Mouse (Mus musculus) layer of hippocampus, postnatal 14 days (tissue): ENCODE measurements around the gene Fibp. TPM values are rescaled to one million over a fixed set of nuclear protein-coding genes. Genes with fewer than 3 reads are reported as not detected.
A peak's percentile ranks its signal among the peaks of the same experiment; 100 is the strongest.
"Not testable (repeated sequence)": the region's sequence is repeated elsewhere in the genome, so short reads cannot be mapped to it uniquely, and the experiment has no call there.

Experiments
- DNase-seq, 2 experiments: peaks; one replicate each; pipeline ENCODE4 v3.0.0; 2021 to 2022; ENCODE audit warnings: low spot score in 2 of 2, mixed read lengths in 1 of 2
- total RNA-seq, 2 experiments: library from RNA; stranded (reverse); gene quantifications; 2 replicates each; pipeline ENCODE4 v1.2.3; 2021

Gene Fibp
- total RNA-seq, 2 experiments from 2014 or later, result 96.3 to 101 TPM

DNA sequence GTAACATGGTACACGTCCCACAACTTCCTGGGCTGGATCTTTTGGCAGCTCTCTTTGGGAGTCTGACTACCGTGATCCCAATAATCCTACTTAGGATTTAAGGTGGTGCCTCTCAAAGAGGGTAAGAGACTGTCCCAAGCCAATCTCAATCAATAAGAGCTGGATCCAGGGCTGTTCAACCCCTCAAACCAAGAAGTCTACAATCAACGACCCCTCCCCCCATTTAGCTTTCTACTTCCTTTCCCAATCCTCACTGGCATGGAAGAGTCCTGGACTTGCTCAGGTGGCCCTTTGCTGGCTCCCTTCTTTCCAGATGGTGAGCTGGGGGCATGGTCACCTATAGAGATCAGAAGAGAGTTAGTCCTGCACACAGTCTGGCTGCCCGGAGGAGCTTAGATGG lies 26.4 kb downstream of the Fibp start:
- no peak for DNase-seq

DNA sequence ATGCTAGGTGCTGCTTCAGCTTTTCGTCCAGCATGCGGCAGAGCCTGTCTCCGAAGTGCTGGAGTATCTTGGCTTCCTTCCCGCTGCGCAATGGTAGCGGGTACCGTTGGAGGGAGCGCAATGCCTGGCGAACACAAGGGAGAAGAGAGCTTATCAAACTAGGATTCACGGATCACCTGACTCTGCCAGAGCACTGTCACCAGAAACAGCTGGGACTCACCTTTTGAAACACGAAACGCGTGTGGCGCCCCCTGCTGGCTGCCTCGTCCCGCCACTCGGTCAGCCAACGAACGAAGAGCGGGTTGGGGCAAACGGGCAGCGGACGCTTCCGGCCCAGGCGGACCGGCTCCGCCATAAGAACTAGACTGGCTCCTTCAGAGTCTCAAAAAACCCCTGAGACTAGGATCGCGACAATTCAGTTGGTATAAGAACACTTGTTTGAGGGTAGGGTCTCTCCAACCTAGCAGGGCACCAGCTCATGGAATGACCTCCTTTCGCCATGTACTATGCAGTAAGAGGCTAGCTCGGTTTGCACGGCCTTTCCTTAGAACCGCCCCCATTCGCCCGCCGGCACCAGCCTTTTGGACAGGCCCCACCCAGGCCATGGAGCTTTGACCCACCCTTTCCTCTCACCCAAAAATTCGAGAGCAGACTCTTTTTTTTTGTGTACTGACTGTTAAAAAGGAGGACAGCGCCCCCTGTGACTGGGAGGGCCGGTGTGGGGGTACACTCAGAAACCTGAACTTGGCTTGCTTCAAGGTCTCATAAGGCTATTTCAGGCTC lies 27.5 kb downstream of the Fibp start, which contains the start of gene Mus81:
Gene Mus81 (minus strand): TSS at position 635 of the 783 bp plus-strand sequence.
- DNase-seq, result peak; percentile 92 to 97

DNA sequence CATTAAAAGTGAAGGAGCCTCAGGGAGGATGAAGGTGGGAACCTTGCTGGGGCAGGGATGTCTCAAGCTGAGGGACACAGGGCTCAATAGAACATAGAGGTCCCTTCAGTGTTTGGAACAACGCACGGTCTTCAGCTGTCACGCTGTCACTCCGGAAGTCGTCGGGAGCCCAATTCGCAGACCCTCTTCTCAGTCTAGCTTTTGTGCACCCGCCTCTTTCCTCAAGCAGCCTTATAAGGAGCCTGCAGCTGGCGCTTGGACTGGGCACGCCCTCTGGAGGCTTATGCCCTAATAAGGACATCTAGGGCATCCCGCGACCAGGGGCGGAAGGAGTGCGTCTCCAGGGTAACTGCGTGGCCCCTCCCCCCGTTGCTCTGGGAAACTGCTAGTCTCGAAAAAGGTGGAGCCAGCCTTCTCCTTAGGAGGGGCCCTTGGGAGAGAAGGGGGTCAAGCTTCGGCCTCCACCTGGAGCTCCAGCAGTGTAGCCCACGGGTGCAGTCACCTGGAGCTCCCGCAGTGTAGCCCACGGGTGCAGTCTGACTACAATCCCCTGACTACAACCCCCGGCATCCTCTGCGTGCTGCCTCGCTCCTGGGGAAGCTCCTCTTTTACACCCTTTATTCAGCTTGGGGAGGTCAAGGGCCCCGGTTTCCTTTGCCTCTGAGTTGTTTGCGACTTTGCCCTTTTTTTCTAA lies 28.6 kb downstream of the Fibp start:
- DNase-seq, result peak; percentile 98

DNA sequence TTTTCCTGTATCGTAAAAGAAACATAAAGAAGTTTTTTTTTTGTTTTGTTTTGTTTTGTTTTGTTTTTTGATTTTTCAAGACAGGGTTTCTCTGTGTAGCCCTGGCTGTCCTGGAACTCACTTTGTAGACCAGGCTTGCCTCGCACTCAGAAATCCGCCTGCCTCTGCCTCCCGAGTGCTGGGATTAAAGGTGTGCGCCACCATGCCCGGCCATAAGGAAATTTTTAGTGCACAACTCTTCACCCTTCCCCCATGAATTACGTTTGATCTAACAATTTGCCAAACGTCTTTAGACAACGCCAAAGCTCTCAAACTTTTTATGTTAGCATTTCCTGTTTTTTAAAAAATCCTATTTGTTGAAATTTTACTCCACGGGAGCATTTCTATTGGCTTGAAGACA lies 29.3 kb downstream of the Fibp start:
- not testable (repeated sequence) for DNase-seq

DNA sequence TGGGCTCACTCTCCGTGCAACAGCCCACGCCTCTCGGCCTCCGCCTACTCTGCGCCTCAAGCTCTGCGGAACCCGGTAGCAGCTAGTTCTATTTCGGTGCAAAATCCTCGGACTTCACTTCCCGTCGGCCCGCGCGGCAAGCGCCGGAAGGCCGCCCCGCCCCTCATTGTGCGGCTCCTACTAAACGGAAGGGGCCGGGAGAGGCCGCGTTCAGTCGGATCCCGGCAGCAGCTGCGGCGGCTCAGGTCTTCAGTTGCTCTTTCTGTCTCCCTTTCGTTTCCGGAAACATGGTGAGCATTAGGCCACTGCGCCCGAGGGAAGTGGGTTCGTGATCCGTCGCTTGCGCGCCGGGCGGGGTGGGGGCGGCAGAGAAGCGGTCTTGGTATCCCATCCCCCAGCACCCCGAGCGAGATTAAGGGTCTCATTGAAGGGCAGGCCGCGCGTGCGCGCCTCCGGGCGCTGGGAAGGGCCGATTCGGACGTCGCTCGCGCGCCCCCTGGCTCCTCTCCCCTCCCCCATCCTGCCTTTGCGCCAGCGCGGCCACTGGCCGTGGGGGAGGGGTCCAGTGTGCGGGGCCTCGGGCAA lies 30.0 kb downstream of the Fibp start, which contains the start of gene Cfl1:
Gene Cfl1 (plus strand): TSS at position 143 of the 585 bp plus-strand sequence.
- DNase-seq, result peak; percentile 93 to 95

DNA sequence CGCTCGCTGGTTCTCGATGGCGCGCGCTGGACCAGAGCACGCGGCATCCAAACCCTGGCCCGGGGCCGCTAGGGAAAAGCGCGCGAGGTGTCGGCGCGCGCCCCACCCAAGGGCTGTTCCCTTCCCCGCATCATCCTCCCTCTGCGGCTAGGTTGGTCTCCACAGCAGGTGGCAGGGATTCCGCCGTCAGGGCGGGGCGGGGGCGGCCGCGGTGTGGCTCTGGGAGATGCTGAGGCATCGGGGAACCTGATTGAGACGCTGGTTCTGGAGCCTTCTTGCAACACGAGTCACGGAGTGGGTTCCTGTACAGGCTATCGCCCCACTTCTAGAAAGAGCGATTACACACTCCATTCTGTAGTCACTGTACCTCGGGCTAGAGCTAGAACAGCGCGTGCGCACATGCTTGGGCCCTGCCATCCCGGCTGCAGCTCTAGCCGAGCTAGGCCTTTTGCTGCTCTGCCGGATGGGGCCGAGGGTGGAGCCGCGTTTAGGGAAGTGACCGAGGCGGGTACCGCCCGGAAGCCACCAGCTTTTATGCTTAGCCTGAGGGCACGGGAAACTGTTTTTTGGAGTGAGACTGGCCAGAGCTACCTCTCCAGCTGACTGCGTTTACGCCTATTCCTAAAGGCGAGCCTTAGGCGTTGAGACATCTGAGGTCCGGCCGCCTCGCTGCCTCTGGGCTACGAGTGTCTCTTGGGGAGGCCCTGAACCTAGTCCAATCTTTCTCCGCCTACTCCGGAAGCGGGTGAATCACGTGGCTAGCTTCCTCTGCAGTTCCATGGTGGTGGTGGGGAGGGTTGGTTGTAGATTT lies 30.7 kb downstream of the Fibp start:
- DNase-seq, result peak; percentile 79 to 83

DNA sequence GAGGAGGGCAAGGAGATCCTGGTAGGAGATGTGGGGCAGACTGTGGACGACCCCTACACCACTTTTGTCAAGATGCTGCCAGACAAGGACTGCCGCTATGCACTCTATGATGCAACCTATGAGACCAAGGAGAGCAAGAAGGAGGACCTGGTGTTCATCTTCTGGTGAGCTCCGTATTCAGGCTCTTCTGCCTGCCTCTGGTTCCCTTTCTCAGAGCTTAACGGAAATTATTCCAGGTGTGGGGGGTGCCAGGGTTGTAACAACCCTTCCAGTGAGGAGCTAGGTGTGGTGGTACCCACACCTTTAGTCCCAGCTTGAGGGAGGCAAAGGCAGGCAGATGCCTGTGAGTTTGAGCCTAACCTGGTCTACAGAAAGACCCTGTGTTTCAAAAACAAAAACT lies 32.2 kb downstream of the Fibp start:
- no peak for DNase-seq

DNA sequence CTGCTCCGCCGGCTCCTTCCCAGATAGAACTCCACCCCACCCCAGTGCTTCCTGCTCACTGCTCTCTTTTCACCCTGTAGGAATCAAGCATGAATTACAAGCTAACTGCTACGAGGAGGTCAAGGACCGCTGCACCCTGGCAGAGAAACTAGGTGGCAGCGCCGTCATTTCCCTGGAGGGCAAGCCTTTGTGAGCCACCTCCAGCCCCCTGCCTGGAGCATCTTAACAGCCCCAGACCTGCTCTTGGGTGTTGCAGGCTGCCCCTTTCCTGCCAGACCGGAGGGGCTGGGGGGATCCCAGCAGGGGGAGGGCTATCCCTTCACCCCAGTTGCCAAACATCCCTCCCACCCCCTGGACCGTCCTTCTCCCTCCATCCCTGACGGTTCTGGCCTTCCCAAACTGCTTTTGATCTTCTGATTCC lies 32.9 kb downstream of the Fibp start:
- DNase-seq, result not testable (repeated sequence)

DNA sequence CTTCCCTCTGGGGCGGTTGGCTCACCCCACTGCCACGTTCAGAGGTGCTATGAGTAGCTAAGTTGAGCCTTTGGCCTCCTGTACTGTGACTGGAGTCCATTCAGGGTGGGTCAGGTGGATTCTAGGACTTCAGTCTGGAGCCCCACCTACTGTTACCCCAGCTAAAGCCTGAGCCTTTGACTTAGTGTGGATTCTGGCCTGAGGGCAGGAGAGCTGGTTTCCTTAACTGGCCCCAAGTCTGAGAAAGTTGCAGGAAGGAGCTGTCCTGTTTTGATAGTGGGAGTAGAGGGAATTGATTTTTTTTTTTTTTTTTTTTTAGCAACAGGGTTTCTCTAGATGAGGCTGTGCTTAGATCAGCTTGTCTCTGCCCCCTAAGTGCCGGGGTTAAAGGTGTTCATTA lies 33.9 kb downstream of the Fibp start:
- DNase-seq, result no peak

DNA sequence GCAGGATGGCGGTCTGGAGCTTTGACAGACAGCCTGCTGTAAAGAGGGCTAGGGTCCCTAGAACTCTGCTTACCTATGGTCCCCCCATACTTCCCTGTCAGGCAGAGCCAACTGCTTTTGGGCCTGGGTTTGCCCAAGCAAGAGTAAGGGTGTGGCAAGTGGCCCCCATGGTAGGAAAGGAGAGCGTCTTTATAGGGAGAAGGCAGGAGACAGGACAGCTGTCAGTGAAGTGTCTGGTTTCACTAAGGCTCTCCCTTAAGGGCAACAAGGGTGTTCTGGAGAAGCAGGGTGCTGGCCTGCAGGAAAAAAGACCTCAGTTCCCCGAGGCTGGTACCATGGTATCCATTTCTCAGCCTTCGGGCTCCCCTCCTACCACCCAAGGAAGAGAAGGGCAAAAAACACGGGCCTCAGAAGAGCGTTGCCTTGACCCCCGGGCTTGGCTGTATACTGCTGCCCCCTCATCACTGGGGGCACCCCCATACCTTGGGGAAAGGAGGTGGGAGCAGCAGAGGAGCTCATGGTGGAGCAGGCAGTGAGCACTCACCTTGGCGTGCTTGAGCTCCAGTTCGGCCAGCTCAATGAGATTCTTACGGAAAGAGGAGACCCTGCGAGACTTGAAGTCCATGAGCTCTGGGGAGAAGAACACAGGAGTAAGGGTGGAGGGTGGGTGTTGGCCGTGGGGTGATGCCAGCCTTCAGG lies 35.1 kb downstream of the Fibp start:
- DNase-seq, result no peak

DNA sequence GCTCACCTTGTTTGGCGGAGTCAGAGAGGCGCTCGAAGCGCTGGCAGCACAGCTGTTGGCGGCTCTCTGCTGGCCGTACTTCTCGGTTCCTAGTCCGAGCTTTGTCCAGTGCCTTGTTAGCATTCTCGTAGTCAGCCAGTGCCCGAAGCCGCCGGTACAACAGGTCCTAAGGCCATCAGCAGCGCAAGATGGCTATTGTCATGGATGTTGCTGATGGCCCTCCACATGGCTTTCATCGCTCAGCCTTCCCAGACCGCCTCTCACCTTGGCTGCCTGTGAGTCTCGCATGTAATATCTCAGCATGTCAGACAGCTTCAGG lies 35.6 kb downstream of the Fibp start:
- DNase-seq, result no peak

DNA sequence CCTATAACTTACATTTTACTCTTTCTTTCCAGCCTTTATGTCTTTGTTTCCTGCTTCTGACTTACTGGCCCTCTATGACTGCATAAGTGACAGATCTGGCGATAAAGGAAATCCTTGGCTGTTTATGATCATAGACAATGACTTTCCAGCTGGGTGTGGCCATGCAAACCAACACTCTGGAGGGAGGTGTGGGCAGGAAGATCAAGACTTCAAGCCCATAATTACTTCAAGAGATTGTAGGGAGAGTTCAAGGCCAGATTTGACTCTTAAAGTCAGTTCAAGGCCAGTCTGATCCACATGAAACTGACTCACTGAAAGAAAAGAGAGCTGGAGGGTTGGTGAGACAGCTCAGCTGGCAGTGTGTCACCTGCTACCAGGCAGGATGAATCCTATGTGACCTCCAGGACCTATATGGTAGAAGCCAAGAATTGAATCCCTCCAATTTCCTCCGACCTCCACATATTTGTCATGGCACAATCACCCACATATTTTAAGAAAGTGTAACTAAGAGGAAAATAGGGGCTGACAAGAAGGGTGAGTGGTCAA lies 40.0 kb downstream of the Fibp start:
- no peak for DNase-seq

DNA sequence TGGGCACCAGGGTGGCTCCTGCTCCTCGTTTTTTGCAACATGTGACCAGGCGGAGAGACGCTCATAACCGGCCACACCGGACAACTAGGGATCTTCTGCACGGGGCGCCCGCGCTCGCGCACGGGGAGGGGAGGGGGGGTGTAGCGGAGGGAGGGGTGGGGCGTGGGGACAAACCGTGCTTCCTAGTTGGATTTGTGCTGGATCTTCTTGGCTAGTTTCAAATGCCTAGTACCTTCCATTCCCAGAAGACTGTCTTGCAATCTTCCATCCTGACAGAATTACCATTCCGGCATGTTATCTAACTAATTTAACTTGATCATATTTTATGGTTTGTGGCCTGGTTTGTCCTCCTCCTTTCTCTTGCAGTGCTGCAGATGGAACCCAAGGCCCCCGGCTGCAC lies 43.3 kb downstream of the Fibp start, which contains the start of gene 1700020D05Rik:
Gene 1700020D05Rik (minus strand): TSS at position 101 of the 400 bp plus-strand sequence.
- DNase-seq, result no peak

DNA sequence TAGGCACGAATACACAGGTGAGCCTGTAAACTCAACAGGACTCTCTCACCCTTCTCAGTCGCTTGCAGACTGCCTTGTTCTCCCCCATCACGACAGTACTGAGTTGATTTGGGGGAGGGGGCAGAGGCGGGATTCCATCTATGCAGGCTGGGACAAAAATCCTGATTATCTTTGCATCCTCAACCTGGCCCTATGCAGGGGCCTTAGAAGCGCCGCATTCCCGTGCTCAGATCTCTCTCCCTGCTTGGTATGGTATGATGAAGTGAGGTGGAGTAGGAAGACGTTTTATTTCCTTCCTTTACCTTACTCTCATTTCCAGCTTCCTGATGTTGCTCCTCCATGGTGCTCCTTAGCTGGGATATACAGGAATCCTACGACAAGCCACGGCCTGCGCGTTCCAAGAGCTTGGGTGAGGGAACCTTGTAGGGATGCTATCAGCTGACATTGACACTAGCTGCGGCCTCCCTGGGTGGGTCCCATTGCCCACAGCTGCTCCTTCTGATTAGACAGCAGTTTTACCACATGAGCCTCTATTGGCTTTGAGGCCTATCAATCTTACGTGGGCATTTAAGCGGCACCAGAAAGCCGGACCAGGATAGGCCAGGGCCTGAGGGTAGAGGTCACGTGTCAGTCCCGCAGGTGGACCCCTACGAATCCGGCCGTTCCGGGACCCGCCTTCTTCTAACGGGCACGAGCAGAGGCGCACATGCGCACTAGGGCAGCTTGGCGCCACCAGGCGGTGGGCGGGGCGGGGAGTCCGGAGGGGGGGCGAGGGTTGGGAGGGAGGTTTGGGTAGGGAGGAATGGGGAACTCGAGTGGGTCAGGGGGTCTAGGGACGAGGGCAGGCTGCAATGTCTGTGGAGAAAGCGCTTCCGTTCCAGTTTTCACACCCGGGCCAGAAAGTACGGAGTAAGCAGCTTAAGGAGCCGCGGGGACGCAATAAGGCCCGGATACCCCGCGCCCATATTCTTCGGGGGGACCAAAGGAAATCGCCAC lies 49.9 kb downstream of the Fibp start, which contains the start of gene Snx32:
Gene Snx32 (minus strand): TSS at position 508 of the 996 bp plus-strand sequence.
- peak; percentile 95 to 99 for DNase-seq

DNA sequence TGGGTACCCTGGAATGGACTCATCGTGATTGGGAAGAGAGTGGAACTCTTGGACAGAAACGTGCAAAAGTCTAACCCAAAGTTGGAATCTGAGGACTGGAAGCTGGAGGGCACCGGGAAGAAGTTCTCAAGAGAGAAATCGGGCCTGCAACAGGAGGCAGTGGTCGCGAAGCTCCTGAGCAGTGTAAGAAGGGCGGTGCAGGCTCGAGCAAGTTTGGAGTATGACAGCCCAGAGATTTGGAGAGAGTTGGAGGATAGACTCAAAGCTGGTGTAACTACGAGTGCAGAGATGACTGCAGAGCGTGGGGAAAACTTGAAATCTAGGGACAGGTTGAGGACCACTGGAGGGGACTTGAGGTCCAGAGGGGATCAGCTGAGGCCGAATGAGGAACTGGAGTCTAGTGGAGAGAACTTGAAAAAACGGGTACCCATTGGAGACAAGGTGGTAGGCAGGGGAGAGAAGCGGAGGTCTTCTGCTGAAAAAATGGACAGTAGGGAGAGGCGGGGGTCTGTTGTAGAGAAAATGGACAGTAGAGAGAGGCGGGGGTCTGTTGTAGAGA lies 50.7 kb downstream of the Fibp start:
- DNase-seq, result no peak

DNA sequence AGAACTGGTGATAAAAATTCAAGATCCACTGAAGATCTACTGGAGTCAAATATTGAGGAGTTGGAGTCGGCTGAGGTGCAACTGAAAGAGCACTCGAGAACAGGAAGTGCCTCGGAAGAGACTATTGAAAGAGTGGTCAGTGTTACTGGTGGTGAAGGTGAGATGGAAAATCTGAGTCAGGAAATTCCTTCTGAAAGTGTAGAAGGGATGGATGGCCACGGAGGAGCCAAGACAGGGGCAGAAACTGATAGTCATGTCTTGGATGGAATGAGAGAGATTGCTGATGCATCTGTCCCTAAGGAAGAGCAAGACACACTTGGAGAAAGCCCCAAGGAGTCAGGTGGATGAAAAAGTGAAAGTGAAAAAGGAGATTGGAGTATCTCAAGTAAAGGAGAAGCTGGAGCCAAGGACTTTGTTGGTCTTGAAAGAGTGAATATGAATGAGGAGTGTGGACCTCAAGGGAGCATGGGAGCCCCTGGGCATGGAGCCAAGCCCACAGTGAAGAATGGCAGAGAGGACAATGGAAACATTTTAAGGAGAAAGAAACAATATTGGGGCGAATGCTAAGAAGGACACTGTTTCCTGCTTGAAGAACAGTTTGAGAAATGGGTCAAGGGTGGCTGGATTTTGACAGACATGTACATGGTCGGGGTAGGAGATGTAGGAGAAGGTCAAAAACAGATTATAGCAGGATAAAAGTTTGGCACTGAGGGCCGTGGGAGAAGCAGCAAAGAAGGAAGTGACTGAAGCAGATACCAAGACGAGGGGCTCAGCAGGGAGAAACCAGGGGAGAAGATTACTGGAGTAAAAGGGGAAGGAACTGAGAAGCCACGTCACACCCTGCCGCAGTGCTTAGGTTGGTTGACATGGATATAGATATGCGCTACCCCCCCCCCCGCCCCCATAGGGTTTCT lies 51.9 kb downstream of the Fibp start:
- DNase-seq, result no peak

DNA sequence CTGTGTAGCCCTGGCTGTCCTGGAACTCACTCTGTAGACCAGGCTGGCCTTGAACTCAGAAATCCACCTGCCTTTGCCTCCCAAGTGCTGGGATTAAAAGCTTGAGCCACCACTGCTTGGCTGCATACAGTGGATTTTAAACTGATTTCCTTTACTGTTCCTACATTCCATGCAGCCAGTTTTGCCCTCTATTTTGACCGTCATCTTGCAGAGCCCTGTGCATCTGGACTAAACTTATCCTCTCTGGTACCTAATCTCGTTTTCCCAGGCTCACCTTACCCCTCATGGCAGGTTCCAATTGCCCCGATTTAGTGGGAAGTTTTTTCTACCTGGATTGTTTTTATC lies 52.6 kb downstream of the Fibp start:
- DNase-seq, result no peak
